Mouse (Mus musculus): ENCODE results near the gene Cenpl.

DNA sequence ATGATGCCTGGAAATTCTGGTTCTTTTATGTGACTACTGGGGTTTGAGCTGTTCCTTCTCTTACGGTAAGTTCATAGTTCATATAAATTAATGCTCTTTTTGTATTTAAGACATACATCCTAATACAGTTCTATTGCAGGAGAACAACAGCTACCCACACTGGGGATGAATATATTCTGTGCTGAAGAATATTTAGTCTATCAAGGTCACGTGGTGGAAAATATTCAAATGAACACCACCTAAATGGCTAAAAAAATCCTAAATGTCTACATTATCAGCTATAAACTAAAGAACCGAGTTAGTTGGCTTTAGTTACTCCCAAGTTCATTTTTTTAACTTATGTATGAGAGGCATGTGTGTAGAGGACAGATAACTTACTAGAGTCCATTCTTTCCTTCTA lies 40.5 kb upstream of the Cenpl start:
- TF ChIP-seq POLR2A (IDR thresholded peaks at IDR 0.05; ENCODE audit: control insufficient read depth, extremely low read depth, insufficient read depth, low read length, poor library complexity), result no peak
- no peak for TF ChIP-seq CTCF (IDR thresholded peaks at IDR 0.05; ENCODE audit: borderline replicate concordance, control insufficient read depth, extremely low read depth, insufficient read depth, low read length, poor library complexity)
